Mouse (Mus musculus) layer of hippocampus, postnatal 36 days (tissue): ENCODE data around the gene Grm4. TPM values are rescaled to one million over a fixed set of nuclear protein-coding genes. Genes with fewer than 3 reads are reported as not detected.
A peak's percentile ranks its signal among the peaks of the same experiment; 100 is the strongest.

Source experiments
- DNase-seq, 2 experiments: peaks; one replicate each; pipeline ENCODE4 v3.0.0; 2022
- total RNA-seq, 2 experiments: library from RNA; stranded (reverse); gene quantifications; 2 replicates each; pipeline ENCODE4 v1.2.3; 2021

Gene Grm4
- total RNA-seq, 2 experiments from 2014 or later = 8.9 to 9.6 TPM

DNA sequence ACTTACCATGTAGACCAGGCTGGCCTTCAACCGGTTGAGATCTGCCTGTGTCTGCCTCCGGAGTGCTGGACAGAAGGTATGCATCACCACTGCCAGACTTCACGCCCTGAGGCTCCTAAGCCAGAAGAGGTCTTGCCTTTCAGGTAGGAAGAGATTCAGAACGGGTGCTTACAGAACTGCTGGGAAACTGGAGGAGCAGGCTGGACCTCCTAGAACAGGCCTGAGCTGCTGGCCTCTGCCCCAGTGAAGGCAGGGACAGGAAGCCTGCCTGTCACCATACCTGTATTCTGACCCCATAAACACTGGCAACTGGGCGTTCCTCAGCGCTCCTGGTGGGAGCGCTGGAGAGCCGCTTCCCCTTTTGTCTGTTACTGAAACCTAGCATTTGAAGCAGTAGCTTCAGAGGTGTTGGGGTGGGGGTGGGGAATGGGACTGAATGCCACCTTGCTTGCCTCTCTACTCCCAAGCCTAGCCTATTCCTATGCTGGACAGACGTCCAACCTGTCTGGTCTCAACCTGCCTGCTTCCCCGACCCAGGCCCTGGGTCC lies 30.3 kb upstream of the Grm4 start:
- no peak for DNase-seq

DNA sequence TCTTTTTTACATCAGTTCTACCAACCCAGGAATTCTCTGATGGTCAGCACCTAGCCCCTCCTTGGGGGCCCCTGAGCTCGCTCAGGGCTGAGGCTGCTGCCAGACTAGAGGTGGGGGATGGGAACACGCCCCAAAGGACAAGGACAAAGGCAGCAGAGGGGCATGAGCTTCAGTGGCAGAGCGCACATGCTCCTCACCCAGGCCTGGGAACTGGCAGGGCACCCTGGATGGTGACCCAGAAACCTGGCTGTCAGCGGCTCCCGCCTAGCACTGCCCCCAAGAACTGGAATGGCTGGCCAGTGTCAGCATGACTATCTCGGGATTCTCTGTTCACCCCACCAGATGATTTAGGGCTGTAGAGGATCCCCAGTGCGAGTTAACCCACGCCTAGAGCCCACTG lies 28.0 kb upstream of the Grm4 start:
- no peak for DNase-seq

DNA sequence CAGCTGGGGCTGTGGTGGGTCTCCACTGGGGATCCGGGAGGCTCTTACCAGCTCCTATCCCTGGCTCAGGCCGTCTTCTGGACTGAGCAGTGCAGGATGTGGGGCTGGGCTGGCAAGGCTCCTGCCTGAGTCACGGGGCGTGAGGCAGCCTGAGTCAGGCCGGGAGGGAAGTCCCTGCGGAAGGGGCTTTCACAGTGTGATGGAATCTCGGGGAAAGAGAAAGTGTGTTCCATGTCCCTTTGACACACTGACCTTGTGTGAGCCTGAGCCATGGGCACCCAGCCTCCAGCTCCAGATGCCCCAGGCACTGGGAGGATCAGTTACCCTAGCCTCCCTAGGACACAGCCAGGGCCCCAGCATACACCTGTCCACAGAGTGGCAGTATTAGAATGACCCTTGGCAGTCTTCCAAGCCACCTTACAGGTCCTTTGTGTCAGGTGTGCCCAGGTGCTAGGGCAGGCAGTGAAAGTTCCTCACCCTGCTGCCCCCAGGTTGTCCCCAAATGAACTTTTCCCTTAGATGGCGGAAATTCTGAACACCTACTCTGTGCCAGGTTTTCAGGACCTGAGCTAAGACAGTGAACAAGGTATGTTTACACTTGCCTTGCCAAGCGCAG lies 26.2 kb upstream of the Grm4 start:
- DNase-seq = no peak

DNA sequence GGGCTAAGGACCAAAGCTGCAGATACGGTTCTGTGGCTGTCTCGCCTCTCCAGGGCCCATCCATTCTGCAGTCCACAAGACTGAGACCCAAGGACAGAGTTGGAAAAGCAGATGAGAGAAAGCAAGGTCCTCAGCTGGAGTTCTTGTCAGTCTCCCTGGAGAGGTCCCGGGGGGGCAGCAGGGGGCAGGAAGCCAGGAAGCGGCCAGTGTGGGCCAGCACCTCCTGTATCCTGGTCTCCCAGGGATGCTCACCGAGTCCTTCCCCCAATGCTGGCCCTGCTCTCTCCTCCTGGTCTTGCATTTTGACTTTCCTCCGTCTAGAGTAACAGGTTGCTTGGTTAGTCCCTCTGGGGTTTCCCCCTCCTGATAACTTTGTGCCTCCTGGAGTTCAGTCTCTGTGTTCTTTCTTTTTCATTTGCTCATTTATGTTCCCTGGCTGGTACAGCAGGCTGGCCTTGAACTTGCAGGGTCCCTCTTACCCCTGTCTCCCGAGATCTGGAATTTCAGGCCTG lies 25.4 kb upstream of the Grm4 start:
- no peak for DNase-seq

DNA sequence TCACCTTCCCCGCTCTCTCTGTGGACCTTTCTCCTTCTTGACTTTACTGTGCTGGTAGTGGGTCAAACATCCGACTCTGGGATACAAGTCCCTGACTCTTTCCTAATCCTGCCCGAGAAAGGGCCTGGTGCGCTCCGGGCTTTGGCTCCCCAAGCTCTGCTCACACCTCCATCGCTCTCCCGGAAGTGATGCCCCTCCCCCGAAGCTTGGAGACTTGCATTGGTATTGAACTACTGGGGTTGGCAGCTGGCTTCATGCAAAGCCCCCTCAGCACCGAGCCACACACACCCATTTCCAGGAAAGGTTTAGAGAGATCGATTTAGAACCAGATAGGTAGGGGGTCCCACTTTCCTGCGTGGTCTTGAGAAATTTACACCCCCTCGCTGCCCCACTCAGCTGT lies 24.8 kb upstream of the Grm4 start:
- no peak for DNase-seq

DNA sequence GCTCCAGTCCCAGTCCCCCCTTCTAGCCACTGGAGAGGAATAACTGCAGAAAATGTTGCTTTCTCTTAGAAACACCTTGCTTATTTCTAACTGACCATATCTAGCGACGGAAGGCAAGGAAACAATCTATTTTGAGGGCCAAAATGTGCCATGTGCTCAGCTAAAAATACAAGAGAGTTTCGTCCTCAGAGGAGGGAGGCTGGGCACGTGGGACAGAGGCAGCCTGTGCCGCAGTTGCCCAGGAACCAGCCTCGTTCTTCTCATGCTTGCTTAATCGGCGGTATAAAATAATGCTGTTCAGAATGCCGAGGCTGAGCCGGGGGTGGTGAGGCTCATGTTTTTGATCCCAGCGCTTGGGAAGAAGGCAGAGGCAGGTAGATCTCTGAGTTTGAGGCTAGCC lies 23.3 kb upstream of the Grm4 start:
- no peak for DNase-seq

DNA sequence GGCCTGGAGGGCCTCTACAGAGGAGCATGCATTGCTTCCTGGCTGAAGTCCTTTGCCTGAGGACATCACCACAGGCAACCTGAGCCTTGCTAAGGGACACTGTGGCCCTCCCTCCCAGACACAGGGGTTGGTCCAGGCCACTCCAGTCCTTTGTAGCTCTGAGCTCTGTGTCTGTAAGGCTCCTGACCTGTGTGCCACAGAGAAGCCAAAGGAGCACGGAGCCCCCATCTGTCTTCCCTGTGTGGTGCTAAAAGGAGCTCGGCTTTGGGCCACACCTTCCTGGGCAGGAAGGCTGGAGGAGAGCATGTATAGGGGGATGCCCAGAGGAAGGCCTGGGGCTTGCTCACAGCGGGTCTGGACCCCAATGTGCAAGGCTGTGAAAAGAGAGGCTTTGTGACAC lies 20.8 kb upstream of the Grm4 start:
- no peak for DNase-seq

DNA sequence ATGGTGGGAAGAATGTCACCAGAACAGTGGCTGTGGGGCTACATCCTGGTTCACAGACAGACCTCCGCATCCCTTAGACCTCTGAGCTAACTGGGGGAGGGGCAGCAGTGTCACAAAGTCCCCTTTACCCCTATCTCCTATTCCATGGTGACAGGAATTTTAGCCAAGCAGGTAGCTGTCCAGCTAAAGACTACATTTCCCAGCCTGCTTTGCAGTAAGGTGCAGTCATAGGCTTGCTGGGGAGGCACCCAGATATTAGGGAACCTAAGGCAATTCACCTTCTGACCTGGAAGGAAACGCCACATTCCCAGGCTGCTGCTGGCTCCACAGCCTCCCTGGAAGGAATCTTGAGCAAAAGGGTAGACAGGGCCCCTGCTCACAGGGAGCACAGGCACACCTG lies 20.1 kb upstream of the Grm4 start:
- no peak for DNase-seq

DNA sequence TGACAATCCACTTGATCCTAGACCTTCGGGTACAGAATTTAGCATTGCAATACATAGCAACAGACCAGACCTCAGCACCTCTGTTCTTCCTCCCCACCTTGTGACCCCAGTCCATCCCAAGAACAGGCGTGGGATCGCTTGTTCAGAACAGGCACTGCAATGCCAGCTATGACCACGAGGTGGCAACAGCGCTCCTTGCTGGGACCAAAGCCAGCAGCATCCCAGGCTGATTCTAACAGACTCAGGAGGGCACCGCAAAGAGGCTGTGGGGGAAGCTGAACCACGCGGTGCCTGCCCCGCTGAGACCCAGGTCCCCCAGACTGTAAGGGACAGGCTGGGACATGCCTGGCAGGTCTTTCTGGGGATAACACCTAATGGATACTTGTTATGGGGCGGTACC lies 13.5 kb upstream of the Grm4 start:
- peak; percentile 87 to 88 for DNase-seq

DNA sequence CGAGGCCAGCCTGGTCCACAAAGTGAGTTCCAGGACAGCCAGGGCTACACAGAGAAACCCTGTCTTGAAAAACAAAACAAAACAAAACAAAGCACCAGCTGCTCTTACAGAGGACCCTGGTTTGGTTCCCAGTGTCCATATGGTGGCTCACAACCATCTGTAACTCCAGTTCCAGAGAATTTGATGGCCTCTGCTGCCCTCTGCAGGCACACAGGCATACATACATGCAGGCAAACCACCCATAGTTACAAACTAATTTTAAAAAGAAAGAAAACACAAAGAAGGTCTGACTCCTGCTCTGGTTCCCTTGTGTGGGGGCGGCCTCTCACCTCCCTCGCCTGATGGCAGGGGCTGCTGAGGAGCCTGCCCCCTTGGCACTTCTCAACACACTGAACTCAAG lies 12.2 kb upstream of the Grm4 start:
- no peak for DNase-seq

DNA sequence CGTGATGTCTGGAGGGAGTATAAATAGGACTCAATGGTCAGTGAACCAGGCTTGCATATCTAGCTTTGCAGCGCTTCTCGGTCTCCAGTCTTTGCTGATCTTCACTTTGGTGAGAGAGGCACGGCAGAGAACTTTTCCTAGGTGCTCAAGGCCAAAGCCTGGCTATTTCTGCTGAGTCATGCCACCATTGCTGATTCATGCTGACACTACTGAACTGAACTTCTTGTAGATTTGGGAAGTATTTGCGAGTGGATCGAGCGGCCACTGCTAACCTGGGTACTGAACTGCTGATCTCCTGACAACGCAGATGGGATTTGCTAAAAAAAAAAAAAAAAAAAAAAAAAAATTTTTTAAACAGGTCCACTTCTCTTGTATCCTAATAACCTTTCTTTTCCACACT lies 10.9 kb upstream of the Grm4 start:
- DNase-seq = no peak

DNA sequence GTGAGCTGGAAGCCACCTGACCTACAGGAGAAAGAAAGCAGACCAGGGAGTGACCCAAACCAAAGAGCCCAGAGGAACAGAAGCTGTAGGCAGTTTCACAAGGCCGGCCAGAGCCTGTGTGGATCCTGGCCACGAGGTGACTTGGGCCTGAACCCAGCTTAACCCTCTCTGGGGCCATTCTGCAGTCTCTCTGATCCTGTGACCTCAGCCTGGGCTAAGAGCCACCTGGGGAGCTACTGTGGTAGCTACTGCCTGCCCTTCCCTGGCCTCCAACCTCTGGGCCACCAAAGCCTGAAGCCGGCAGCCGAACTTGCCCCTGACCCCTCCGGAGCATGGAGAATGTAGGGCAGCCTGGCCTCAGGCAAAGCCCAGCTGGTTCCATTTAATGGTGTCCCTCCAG lies 7.6 kb upstream of the Grm4 start:
- DNase-seq = no peak

DNA sequence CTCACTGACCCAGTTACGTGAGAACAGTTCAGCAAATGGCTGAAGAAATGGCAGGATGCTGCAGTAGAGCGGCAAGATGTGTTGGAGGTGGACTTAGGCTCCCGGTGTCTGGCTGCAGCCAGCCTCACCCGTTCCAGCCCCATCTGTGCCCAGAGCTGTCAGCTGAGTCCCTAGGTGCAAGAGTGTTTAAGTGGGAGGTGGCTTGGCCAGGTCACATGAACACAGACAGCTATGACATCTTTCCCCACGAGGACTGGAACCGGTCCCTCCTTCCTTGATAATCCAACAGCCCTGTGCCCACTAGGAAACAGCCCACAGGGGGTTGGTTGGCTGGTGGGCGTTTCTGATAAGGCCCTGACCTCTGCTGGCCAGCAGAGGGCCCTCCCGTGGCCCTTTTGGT lies 6.8 kb upstream of the Grm4 start:
- no peak for DNase-seq

DNA sequence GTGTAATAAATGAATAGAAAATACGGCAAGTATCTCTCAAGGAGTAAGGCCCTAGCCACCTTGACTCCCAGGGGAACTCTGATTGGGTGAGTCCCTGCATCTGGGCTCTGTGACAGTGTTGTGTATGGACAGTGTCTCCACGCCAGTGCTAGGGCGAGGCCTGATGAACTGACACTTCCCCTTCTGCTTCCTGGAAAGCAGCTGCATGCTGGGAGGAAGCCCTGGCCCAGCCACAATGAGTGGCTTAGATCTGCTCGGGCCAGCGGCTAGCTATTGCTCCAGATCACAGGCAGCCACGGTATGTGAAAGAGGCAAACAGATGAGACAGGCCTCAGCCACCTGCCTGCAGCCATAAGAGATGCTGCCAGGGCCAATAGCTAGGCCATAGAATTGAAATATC lies 6.0 kb upstream of the Grm4 start:
- no peak for DNase-seq

DNA sequence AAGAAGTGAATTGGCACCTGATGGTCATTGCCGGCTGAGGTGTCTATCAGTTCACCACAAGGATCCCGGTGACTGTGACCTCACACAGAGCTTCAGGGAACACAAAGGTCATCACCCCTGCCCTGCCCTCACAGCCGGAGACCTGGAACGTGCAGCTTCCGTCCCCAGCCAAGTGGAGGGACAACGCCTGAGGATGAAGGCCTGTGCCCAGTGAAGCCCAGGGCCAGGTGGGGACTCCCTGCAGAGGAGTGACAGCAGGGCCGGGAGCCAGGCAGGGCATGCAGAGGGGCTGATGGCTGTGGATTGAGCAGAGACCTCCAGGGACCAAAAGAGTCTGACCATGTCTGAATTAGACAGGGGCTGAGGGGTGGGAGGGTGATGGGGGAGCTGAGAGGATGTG lies 1.9 kb upstream of the Grm4 start:
- DNase-seq = no peak

DNA sequence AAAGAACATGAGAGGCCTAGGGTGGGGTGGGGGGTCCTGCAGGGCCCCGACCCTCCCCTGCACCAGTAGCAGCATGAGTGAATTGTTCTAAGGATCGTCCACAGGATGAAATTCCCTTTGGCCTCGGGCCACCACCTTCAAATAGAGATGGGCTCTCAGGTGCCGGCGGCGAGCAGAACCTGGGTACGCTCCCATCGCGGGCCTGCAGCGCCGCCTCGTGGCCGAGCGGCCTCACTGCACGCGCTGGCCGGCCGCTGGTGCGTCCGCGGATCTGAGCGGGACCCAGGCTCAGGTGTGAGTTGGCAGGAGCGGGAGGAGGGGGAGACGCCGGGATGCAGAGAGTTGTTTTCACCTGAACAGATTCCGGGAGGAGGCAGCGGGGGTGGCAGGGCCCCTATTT lies 646 bp downstream of the Grm4 start:
- DNase-seq = peak; percentile 23 to 31

DNA sequence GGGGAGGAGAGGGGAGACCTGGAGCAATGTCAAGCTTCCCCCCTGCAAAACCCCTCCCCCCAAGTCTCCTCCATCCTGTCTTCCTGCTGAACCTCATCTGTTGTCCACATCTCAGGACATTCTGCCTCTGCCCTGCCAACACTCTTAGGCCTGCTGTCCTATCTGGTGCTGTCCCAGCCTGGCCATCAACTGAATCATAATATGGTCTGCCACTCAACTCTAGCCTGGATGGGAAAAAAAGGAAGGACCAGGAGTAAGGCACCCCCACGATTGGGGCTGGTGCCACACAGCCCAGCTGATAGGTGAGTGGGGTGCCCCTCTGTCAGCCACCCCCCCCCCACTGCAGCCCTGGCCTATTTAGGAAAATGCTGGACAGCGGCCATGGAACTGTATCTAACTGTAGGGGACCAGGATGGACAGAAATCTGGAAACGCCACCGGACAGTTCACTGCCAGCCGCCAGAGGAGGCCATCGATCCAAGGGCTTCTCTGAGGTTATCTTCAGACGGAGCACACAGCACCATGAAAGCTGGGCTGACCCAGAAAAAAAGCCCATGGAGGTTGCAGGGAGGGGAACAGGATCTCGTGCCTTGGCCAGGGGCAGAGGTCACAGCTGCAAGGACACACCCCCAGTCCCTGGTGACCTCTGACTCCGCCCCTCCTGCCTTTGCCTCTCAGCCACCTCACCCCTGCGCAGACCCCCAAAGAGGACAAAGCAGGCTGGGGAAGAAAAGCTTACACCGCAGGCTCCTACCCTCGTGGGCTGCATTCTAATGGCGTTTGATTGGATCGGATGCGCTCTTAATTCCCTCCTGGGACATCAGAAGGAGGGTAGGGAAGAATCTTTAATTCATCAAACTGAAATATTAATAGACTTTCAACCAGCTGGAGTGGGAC lies 2.3 kb downstream of the Grm4 start:
- no peak for DNase-seq

DNA sequence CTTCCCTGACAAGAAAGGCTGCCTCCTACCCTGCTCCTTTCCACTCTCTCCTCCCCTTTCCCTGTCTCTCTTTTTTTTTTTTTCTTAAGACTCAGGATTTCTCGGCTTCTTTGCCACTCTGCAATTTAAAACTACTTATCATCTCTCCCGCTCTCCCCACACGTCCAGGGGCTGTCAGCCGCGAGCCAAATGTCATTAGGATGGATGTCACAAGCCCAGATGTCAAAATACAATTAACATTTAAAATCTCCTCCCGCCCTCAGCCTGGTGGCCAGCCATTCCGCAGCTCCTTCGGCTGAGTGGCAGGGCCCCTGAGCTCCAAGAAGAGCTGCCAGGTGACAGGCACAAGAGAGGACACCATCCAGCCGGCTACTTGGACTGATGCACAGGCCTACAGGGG lies 2.9 kb downstream of the Grm4 start:
- DNase-seq = no peak

DNA sequence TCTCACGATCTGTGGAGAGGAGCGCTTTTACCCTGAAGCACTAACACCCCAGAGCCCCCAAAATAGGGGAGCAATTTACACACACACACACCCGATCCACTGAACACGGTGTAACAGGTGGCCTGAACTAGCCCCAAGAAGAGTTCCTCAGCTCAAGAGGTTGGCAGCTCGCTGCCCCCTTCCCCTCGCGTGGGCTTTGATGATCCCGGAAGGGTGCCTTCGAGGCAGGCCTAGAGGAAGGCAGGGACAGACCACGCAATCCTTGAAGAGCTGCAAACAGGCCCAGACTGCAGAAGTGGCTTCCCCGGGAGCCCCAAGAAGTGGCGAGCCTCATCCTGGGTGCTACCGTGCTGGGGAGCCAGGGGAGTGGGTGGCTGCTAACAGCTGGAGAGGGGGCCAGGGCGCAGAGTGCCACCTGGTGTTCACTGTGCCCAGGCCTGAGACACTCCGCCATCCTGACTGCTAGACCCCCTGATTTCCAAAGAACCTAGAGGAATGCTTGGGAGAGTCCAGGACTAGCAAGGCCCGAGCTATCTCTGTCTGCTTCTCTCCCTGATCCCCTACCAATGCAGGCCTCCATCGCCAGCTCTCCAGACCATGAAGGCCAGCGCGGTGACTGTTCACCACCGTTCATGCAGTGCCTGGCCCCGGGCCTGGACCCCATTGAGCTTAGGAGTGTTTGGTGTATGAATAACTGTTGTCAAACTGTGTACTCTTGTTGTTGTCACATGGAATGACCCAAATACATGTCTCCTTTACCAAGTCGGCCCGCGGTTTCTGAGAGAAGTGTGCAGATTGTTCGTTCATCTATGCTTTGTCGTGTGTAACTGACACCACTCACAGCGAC lies 7.1 kb downstream of the Grm4 start:
- DNase-seq = no peak

DNA sequence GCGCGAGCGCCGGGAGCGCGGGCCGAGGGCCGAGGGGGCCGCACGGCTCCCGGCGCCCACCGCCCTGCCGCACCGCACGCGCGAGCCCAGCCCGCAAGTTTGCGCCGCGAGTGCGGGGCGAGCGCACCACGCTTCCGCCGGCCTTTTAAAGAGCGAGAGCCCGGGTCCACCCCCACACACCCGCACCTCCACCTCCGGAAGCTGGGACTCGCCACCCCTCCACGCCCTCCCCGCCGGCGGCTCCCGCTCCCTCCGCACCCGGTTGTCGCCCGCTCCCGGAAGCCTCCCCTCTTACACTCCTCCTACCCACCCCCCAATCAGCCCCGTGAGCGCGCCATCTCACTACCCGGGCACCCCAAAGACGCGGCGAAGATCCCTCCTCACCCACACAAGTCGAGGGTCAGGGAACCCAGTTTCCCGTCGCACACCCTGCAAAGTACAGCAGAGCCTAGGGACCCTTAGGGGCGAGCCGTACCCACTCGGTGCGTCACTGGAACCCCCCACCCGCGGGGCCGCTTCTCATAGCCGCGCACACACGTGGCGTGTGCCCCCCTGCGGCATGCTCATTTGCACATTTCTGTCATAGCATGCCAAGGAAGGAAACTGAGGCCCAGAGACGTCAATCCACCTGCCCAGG lies 7.8 kb downstream of the Grm4 start:
- DNase-seq = no peak

DNA sequence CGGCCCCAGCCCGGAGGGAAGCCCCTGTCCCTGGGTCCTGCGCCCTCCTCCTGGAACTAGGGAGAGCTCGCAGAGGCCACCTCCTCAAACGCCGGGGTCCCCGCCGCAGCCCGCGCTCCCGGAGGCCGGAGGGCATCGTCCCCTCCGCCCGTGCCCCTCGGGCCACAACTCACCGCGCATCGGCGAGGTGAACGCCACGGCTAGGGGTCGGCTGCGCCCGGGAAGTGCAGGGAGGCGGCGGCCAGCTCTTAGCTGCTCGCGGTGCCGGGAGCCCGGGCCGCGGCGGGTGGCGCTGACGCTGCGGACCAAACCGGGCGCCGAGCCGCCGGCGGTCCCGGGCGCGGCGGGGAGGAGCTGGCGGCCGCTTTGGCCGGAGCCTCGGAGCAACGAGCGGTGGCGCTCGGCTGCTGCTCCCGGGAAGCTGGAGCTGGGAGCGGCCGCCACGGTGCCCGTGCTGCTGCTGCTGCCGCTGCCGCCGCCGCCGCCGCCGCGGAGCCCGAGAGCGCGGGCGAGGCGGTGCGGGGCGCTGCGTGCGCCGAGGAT lies 8.5 kb downstream of the Grm4 start:
- no peak for DNase-seq
